ENCODE assay signal across 15 mouse cellular contexts in the genomic region with DNA sequence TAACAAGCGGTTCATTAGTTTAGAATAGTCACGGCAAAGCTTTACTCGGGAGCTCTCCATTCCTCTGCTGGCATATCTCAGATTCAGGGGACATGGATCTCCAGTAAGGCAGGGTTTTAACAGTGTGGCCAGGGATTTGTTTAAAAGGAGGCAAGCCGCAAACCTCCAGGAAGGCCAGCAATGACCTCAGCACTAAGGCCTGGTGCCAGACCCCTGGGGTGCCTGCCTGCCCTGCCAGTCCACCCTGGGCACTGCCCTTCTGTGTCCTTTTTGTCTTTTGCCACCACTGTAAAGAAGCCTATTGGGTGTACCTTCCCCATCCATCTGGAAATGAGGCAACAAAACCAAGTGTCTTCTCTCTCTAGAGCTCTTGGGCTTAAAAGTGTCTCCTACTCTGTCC. TPM values are rescaled to one million over a fixed set of nuclear protein-coding genes. Genes with fewer than 3 reads are reported as not detected.
DNase-seq lines count a peak whose midpoint lies in the region; ATAC-seq and TF ChIP-seq lines count a peak whose summit lies in the region.
"Had no signal": no experiment of that assay in that cellular context is flagged by ENCODE, and none has a peak within 500 bp of the region (broad histone marks: within the 10 kb centered on the region; RNA-seq: fewer than 3 reads in every experiment).

No protein-coding gene starts in this region.

- TF ChIP-seq EP300 in heart, adult 2 months (IDR thresholded peaks at IDR 0.05; ENCODE audit: insufficient read depth, low read depth, low read length) = no peak

- no peaks in the 10 kb centered on the region for H3K4me1 ChIP-seq in hindbrain, embryonic 16.5 days (ENCODE audit: control insufficient read depth, insufficient read depth, low read depth, low read length)
- no peaks in the 10 kb centered on the region for H3K4me1 ChIP-seq in hindbrain, embryonic 14.5 days (replicated peaks; ENCODE audit: control insufficient read depth, insufficient read depth, low read length)
- no peaks in the 10 kb centered on the region for H3K4me1 ChIP-seq in intestine, embryonic 15.5 days (replicated peaks)
- no peaks in the 10 kb centered on the region for H3K4me1 ChIP-seq in heart, adult 2 months (ENCODE audit: control insufficient read depth, insufficient read depth, low read length)

- H3K9ac ChIP-seq in hindbrain, embryonic 16.5 days (ENCODE audit: low read depth, low read length) = no peak overlapping the region
- no peak overlapping the region for H3K9ac ChIP-seq in hindbrain, embryonic 14.5 days
- no peak overlapping the region for H3K9ac ChIP-seq in intestine, embryonic 15.5 days
- no peak overlapping the region for H3K9ac ChIP-seq in heart, adult 2 months (ENCODE audit: low read depth, low read length)
- H3K9ac ChIP-seq: heart, embryonic 15.5 days; liver, embryonic 13.5 days had no signal

- H3K79me2 ChIP-seq in heart, adult 2 months (replicated peaks; ENCODE audit: control insufficient read depth, insufficient read depth, low read length) = no peaks in the 10 kb centered on the region

- DNase-seq in hindbrain, embryonic 14.5 days (ENCODE audit: low spot score) = no peak
- peak; percentile 91 for DNase-seq in brain, adult 2 months (ENCODE audit: low read depth, low spot score)
- peak; percentile 94 for DNase-seq in cerebellum, adult 11 months
- DNase-seq in cerebellum, postnatal 36 days = peak; percentile 99
- no peak for DNase-seq in heart, adult 2 months
- DNase-seq: kidney, adult 8-10 months; liver, embryonic 13.5 days; lung, postnatal 10 days; right cerebral cortex, postnatal 25 days; thymus, postnatal 36 days had no signal

- no peak for TF ChIP-seq POLR2A in heart, adult 2 months (IDR thresholded peaks at IDR 0.05; ENCODE audit: insufficient read depth, low read depth, low read length)

- H3K27me3 ChIP-seq in hindbrain, embryonic 16.5 days (replicated peaks; ENCODE audit: control insufficient read depth, insufficient read depth, low read length) = no peaks in the 10 kb centered on the region
- H3K27me3 ChIP-seq in hindbrain, embryonic 14.5 days (ENCODE audit: control insufficient read depth, insufficient read depth, low read length) = no peaks in the 10 kb centered on the region
- H3K27me3 ChIP-seq in intestine, embryonic 15.5 days (replicated peaks) = no peaks in the 10 kb centered on the region
- H3K27me3 ChIP-seq in heart, adult 2 months (ENCODE audit: control insufficient read depth, insufficient read depth, low read length) = no peaks in the 10 kb centered on the region
- H3K27me3 ChIP-seq: CH12.LX; heart, embryonic 15.5 days; liver, embryonic 13.5 days had no signal

- intact Hi-C loops in heart, adult 2 months (cut with DNase I) = no loop called here

- 78% methylated on average over 4 of the region's 4 CpGs for WGBS in hindbrain, embryonic 16.5 days
- 91% methylated on average over 4 of the region's 4 CpGs for whole genome bisulfite sequencing in hindbrain, embryonic 14.5 days
- WGBS in intestine, embryonic 15.5 days = 87% methylated on average over 4 of the region's 4 CpGs
- 84% methylated on average over 4 of the region's 4 CpGs for WGBS in heart, adult 2 months

- H3K36me3 ChIP-seq in hindbrain, embryonic 16.5 days (ENCODE audit: control insufficient read depth, insufficient read depth, low read length) = peaks cover 20% of the 10 kb centered on the region
- peaks cover 70% of the 10 kb centered on the region for H3K36me3 ChIP-seq in hindbrain, embryonic 14.5 days (replicated peaks; ENCODE audit: control insufficient read depth, insufficient read depth)
- peaks cover 7% of the 10 kb centered on the region; the same call in 1 of the 2 replicates for H3K36me3 ChIP-seq in intestine, embryonic 15.5 days
- H3K36me3 ChIP-seq in heart, adult 2 months (ENCODE audit: control insufficient read depth, insufficient read depth, low read length) = no peaks in the 10 kb centered on the region
- H3K36me3 ChIP-seq: liver, embryonic 13.5 days had no signal

- no peaks in the 10 kb centered on the region for H3K9me3 ChIP-seq in hindbrain, embryonic 16.5 days (ENCODE audit: control insufficient read depth, low read length)
- no peaks in the 10 kb centered on the region for H3K9me3 ChIP-seq in hindbrain, embryonic 14.5 days (ENCODE audit: control insufficient read depth, low read length)
- no peaks in the 10 kb centered on the region for H3K9me3 ChIP-seq in intestine, embryonic 15.5 days
- H3K9me3 ChIP-seq: heart, embryonic 15.5 days; liver, embryonic 13.5 days; midbrain, embryonic 10.5 days had no signal

- peak; percentile 28; the same call in 1 of the 2 replicates for ATAC-seq in hindbrain, embryonic 16.5 days
- no peak for ATAC-seq in hindbrain, embryonic 14.5 days (ENCODE audit: low FRiP score)
- no peak for ATAC-seq in intestine, embryonic 15.5 days

- no peak overlapping the region for H3K4me2 ChIP-seq in hindbrain, embryonic 16.5 days (ENCODE audit: low read length)
- H3K4me2 ChIP-seq in hindbrain, embryonic 14.5 days (replicated peaks) = no peak overlapping the region
- H3K4me2 ChIP-seq in intestine, embryonic 15.5 days (replicated peaks) = no peak overlapping the region
- H3K4me2 ChIP-seq: heart, embryonic 15.5 days; liver, embryonic 13.5 days had no signal

- no peak overlapping the region for H3K4me3 ChIP-seq in hindbrain, embryonic 16.5 days (ENCODE audit: low read length)
- no peak overlapping the region for H3K4me3 ChIP-seq in hindbrain, embryonic 14.5 days (replicated peaks; ENCODE audit: low read length)
- no peak overlapping the region for H3K4me3 ChIP-seq in intestine, embryonic 15.5 days (replicated peaks)
- no peak overlapping the region for H3K4me3 ChIP-seq in heart, adult 2 months
- H3K4me3 ChIP-seq: heart, embryonic 15.5 days; liver, embryonic 13.5 days; midbrain, embryonic 10.5 days had no signal

- TF ChIP-seq CTCF in heart, adult 2 months (IDR thresholded peaks at IDR 0.05) = no peak

- no peak overlapping the region for H3K27ac ChIP-seq in hindbrain, embryonic 16.5 days (ENCODE audit: low read depth, low read length)
- no peak overlapping the region for H3K27ac ChIP-seq in hindbrain, embryonic 14.5 days
- no peak overlapping the region for H3K27ac ChIP-seq in intestine, embryonic 15.5 days
- no peak overlapping the region for H3K27ac ChIP-seq in heart, adult 2 months
- H3K27ac ChIP-seq: heart, embryonic 15.5 days; liver, embryonic 13.5 days; midbrain, embryonic 10.5 days had no signal

RNA-seq across cellular contexts. Expression of gene Rheb, which starts 31.7 kb away (rescaled TPM):
- polyA plus RNA-seq in hindbrain, embryonic 16.5 days (2015; fragmentation: Nextera tagmentation; extraction: Ambion mirVana) = 247 and 275 TPM in 2 replicates
- polyA plus RNA-seq in hindbrain, embryonic 14.5 days (2014; fragmentation: Nextera tagmentation; extraction: Ambion mirVana) = 235 and 245 TPM in 2 replicates
- polyA plus RNA-seq in intestine, embryonic 15.5 days (2015; fragmentation: Nextera tagmentation; extraction: Ambion mirVana) = 209 and 246 TPM in 2 replicates
- total RNA-seq in heart, adult 2 months (2021) = 10 to 100 TPM; 76.9 to 87.4 TPM
- 29.1 and 51.5 TPM in 2 replicates for polyA plus RNA-seq in heart, adult 2 months (2012; rRNA removed)

Comparison
In these comparisons a context has a peak if more than half of its experiments do, and no peak if none do; other contexts are left out.
1. DNase-seq: peak in brain, adult 2 months (single experiment), cerebellum, adult 11 months (single experiment) and cerebellum, postnatal 36 days (2 of 2); none in hindbrain, embryonic 14.5 days (single experiment) and heart, adult 2 months (0 of 2).